Mouse (Mus musculus) embryo, embryonic 11 days (tissue): ENCODE measurements around the gene Chad.

ENCODE experiments used
- DNase-seq: peaks from one replicate; pipeline ENCODE4 v3.0.0-alpha.2; 2015

Chad gene

GRCm38 (mm10) chr11:94564437-94565150 is at the start of gene Chad:
Gene Chad (plus strand): TSS chr11:94565047.
- DNase-seq, result peak; percentile 78

GRCm38 (mm10) chr11:94521219-94521843 is 43.5 kb upstream of the Chad start, which contains the start of gene Mycbpap:
Gene Mycbpap (minus strand): TSS chr11:94521742.
- peak; percentile 88 for DNase-seq

DNA sequence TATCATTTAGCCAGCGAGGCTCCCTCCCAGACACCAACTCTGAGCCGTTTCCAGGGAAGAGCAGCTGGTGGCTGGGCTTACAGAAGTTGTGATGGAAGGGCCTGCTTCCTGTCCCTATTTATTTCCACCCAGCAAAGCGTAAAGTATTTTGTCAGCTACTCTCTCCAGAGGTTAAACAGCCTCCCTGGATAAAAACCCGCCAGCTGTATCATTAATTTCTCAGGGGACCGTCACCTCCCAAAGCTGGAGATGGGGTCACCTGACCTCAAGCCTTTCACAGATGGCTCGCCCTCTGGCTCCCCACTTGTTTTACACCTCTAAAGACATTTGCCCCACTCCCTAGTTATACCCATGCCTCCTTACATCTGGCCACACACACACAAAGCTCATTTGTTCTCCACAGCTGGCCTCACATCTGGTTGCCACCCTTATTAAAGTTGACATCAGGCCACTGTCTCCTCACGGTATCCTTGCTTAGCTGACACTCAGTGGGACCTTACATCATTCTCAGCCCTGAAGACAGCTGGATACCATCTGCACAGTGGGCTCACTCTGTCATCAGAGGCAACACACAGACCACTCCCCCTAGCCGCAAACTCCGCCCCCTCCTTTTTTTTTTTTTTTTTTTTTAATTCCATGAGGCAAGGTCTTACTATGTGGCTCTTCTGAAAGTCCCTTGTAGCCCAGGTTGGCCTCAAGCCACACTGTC is 38.5 kb upstream of the Chad start:
- peak; percentile 63 for DNase-seq

DNA sequence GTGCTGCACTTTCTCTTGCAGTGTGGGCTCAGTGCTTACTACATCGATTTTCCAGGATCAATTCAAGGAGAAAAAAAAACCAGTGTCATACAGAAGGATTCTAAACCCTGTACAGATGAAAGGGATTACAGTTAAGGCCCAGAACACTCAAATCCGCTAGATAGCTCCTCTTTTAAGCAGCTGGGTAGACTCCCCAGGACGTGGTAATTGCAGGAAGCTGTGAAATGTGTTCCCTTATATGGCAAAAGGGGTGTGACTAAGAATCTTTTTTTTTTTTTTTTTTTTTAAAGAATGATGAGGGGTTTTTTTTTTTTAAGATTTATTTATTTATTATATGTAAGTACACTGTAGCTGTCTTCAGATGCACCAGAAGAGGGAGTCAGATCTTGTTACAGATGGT is 36.0 kb upstream of the Chad start:
- no peak for DNase-seq

DNA sequence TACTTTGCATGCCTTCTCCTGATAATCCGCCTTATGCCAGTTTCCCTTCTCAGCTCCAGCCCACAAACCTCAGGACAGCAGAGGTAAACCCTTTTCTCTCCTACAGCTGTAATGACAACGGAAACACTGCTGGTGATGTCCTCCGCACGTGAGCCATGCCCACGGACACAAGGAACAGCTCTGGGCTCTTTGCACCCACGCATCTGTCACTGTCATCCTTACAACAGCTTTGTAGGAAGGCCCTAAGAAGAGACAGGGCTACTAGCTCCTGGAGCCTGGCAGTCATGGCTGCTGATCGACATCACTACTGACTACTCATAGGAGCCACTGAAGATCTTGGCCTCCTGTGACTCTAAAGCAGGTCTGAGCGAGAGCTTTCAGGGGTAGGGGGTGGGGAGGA is 31.7 kb upstream of the Chad start:
- no peak for DNase-seq

- no peak for DNase-seq
Measured at GRCm38 (mm10) chr11:94538733-94539292, 26.0 kb upstream of the Chad start.

DNA sequence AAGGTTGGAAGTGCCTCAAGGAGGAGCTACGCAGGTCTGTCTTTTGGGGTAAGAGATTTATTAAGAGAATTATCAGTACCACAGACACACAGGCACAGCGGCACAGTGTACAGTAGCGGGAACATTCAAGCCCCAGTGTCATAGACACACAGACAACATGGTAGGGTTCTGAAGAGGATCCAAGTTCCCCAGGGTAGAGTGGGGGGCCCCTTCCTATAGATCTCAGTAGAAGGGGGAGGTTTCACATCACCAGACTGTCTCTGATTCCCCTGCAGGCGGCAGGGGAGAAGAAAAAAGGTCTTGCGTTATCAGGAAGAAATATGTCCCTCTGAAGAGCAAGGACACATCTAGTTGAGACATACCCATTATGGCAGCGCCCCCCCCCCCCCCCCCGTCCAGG is 25.1 kb upstream of the Chad start:
- DNase-seq, result no peak

GRCm38 (mm10) chr11:94542400-94542799 is 22.4 kb upstream of the Chad start:
- DNase-seq, result no peak

DNA sequence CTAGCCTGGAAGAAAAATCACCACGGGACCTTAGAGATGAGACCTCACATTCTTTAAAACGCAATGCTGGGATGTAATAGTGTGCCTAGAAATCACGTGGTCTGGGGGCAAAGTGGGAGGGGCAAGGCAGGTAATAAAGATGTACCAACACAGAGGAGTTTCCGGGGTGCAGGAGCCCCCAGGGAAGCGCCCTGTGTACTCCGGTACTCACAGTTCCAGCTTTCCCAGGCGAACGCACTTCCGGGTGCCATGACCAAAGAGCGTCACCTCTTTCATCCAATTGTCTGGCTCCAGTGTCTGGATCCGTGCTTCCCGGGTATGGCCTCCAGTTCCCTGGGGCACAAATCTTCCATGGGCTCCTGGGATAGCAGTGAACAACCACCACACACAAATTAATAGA is 21.5 kb upstream of the Chad start:
- DNase-seq, result no peak

- peak; percentile 77 for DNase-seq
Measured at GRCm38 (mm10) chr11:94543932-94544331, 20.9 kb upstream of the Chad start.

- DNase-seq, result peak; percentile 41
Measured at GRCm38 (mm10) chr11:94544422-94544821, 20.4 kb upstream of the Chad start.

DNA sequence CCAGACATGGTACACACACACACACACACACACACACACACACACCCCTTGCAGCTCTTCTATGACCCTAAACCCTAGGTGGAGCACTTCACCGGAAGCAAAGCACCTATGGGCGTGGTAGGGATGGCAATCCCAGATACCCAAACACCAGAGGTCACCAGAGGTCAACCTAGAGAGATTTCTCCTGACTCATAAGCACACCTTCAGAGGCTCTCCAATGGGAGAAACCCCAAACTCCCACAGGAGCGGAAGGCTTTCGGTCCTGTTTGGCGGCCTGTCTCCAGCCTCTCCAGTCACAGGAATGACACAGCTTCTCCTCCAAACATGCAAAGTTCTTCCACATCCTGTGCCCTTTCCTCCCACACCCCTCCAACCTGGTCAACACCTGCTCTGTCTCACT is 18.5 kb upstream of the Chad start:
- no peak for DNase-seq

DNA sequence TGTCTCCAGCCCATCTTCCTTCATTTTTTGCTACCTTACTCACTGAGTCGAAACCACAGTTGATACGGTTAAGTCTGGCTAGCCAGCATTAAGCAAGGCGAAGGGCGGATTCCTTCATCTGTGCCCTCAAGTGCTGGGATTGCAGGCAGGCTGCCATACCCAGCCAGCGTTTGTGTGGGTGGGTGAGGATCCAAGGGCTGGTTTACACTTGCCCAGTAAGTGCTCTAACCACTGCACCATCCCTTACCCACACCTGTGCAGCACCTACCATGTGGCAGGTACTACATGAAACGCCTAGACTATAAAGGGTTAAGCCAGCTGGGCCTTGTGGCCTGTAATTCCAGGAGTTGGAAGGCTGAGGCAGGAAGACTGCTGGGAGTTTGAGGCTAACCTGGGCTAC is 17.6 kb upstream of the Chad start:
- DNase-seq, result no peak

DNA sequence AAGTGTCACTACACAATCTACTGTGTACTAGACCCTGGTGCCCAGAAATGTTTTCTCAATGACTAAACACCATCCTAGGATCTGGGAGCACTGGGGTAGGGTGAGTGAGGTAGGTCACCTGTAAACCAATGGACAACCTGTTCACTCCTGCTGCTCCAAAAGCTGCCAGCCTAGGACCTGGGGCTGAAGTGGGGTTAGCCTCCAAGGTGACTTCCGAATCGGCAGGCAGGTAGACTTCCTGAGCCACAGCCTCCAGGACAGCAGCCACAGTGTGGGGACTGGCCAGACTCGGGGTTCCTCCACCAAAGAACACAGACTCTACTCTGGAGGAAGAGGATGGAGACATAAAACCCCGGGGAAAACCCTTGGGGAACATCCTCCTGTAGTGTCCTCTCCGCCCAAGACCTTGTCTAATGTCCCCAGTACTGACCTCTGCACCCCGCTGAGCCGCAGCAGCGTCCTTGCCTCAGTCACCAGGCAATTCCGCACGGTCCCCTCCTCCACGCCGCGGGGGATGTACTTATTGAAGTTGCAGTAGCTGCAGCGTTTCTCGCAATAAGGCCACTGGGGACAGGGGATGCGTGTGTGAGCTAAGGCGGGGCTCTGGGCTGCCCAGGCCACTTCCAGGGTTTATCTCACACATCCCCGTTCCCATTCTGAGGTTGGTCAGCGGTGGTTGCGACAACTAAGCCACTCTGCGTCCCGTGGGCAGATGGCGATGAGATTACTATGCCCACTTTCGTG is 16.6 kb upstream of the Chad start:
- DNase-seq, result peak; percentile 52

GRCm38 (mm10) chr11:94548888-94549690 is 15.8 kb upstream of the Chad start, which contains the start of gene Rsad1:
Gene Rsad1 (minus strand): TSS chr11:94549255.
- DNase-seq, result peak; percentile 93

GRCm38 (mm10) chr11:94549691-94550441 is 15.0 kb upstream of the Chad start:
- DNase-seq, result no peak

DNA sequence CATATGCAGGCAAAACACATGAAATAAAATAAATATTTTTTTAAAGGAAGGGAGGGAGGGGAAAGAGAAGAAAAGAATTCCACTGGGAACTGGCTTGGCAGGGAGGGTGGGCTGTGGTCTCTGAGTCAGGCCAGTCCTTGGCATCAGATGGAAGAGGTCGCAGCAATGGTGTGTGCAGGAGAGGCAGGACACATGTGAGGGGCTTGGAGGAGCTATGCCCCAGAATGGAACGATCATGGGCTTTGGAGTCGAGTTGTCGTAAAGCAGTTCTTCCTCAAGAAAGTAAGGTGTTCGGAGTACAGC is 14.5 kb upstream of the Chad start:
- DNase-seq, result no peak

DNA sequence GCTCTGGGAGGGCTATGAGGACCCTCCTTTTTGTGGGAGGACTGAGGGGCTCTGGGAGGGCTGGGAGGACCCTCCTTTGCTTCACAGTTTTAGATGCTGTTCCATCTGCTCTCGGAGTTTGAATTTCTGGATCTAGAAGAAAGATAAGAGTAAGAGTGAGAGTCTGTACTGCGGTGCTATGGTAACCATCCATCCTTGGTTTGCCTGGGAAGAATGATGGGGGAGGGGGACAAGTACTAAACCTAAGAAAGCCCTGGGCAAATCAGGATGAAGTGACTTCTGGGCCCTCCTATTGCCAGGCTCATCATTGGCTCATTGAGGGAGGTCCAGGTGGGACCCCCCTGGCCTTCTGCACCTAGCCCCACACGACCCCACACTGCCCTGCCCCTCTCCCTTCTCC is 6.6 kb upstream of the Chad start:
- no peak for DNase-seq

DNA sequence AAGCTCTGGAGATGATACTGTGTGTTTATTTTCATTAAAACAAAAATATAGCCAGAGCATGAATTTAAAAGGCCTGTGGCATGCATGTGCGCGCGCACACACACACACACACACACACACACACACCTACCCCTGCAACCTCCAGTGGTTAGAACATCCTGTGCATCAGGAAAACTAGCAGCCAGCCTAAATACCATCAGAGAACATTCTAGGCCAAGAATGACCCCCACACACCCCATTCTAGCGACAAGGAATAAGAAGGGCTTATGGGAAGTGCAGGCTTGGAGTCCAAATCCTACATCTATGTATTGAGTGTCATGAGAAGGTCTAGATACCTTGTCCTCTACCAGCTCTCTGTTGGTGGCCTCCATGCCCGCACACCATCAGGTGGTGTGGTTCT is 1.5 kb upstream of the Chad start:
- no peak for DNase-seq

- DNase-seq, result no peak
Measured at GRCm38 (mm10) chr11:94563821-94564220, 1.0 kb upstream of the Chad start.

GRCm38 (mm10) chr11:94565151-94565479 is 268 bp downstream of the Chad start:
- DNase-seq, result no peak

DNA sequence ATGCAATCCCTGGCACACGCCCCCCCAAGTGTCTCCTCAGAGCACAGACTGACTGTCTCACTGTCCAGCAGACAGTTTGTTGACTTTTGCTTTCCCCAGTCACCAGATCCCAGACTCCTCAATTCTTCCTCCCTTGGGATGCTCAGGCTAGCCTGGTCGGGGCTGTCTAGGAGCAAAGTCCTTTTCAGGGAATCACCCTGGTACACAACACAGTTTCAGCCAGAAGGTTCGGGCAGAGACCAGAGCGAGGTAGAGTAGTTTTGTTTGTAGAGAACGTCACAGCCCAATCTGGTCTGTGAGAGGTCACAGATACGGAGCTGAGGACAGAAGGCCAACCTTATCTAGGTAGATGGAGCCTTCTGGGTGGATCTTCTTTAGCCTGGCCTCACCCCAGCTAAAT is 1.7 kb downstream of the Chad start:
- DNase-seq, result no peak
